Mouse (Mus musculus) CH12.LX (cell line): ENCODE data around the gene Exosc7.

ENCODE experiments used
- CHD2 ChIP-seq: IDR thresholded peaks from 2 replicates; pipeline ENCODE4 v1.6.1; 2011; ENCODE audit warnings: low read length, improper control_type of control experiment
- CTCF ChIP-seq, 2 experiments: IDR thresholded peaks in 1 of 2; conservative IDR thresholded peaks in 1 of 2; 2 replicates each; pipeline ENCODE4 v1.5.1; 2011 to 2012; ENCODE audit warnings: low read depth in 2 of 2, low read length in 2 of 2, improper control_type of control experiment in 1 of 2, inconsistent platforms in 1 of 2, mild to moderate bottlenecking in 1 of 2, moderate library complexity in 1 of 2
- EP300 ChIP-seq: IDR thresholded peaks from 2 replicates; pipeline ENCODE4 v1.6.1; 2011; ENCODE audit warnings: low read length, improper control_type of control experiment
- POLR2A ChIP-seq: IDR thresholded peaks from 2 replicates; pipeline ENCODE4 v1.6.1; 2011; ENCODE audit warnings: low read depth, mild to moderate bottlenecking, improper control_type of control experiment, low read length
- POLR2AphosphoS2 ChIP-seq: IDR thresholded peaks from 2 replicates; pipeline ENCODE4 v1.6.1; 2011; ENCODE audit warnings: low read depth, low read length, improper control_type of control experiment
- TCF12 ChIP-seq: IDR thresholded peaks from 2 replicates; pipeline ENCODE4 v1.6.1; 2014; ENCODE audit warnings: low read depth, mild to moderate bottlenecking, inconsistent platforms, low read length, improper control_type of control experiment
- UBTF ChIP-seq: IDR thresholded peaks from 2 replicates; pipeline ENCODE4 v1.6.1; 2012; ENCODE audit warnings: low read depth, mild to moderate bottlenecking, inconsistent platforms, low read length, improper control_type of control experiment, moderate library complexity
- USF1 ChIP-seq: IDR thresholded peaks from 2 replicates; pipeline ENCODE4 v1.6.1; 2014; ENCODE audit warnings: low read depth, mild to moderate bottlenecking, inconsistent platforms, low read length, improper control_type of control experiment
- ZMIZ1 ChIP-seq: IDR thresholded peaks from 2 replicates; pipeline ENCODE4 v1.6.1; 2012; ENCODE audit warnings: low read depth, mild to moderate bottlenecking, inconsistent platforms, low read length, improper control_type of control experiment

DNA sequence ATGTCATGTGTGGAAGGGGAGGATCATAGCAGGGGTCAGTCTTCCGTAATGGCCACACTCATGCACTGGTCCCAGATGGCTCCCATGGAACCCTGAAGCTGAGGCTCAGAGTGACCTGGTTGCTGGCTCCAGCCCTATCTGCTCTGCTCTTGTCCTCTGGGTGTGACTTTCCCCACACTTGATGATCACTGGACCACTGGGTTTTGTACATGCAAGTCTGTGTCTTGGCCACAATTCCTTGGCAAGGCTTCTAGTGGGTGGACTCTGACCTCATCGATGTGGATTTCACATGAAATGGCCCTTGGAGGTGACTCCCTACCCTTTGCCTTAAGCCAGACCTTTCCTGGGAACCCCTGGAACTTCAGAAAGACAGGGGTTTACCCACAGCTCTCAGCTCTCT, 40.1 kb downstream of the Exosc7 start:
- TF ChIP-seq ZMIZ1 (no peak), POLR2A (no peak), CHD2 (no peak), CTCF (conservative IDR thresholded peaks at IDR 0.05 in 1 of 2, IDR thresholded peaks at IDR 0.05 in 1 of 2; ENCODE audit: low read depth in 2 of 2, low read length in 2 of 2) (no peak), UBTF (no peak), EP300 (no peak), TCF12 (no peak), USF1 (no peak), POLR2AphosphoS2 (no peak)
